Mouse (Mus musculus): ENCODE results near the gene Sf3a1. TPM values are rescaled to one million over a fixed set of nuclear protein-coding genes. Genes with fewer than 3 reads are reported as not detected.

Sf3a1 gene
- polyA plus RNA-seq, 1 experiment from 2014 or later, result 49.3 TPM

DNA sequence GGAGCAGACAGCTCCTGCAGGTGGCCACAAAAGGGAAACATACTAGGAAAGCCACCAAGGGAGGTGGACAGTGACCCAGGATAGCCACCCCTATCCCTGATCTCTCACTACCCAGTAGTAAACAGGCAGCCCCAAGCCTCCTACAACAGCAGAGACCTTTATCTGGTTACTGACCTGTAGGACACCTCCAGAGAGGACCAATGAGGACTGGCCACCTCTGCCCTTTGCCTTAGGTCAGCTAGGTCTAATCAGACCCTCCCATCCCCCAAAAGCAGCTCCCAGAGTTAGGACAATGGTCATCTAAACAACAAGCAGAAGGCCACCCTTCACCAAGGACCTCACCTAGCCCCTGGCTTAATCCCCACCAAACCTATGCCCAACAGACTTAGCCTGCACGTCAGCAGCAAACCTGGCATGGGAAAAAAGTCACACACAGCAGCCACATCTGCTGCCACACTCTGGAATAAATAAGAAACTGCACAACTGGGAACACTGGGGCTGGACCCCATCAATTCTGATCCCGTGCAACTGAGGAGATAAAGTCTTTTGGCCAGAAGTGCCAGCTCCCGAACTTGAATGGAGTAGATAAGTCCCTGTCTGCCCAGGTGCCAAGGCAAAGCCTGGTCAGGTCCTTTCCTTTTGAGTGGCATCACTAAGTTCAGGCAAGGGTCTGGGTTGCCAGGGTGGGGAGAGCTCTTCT, 42.6 kb upstream of the Sf3a1 start:
- H3K27ac ChIP-seq, result no peak overlapping the region
- peak overlapping the region; percentile 90 for H3K4me2 ChIP-seq (replicated peaks)
- DNase-seq (ENCODE audit: low spot score) (no peak), ATAC-seq (ENCODE audit: low FRiP score) (0 out of 2 replicates have a peak, but pooled peaks have one; percentile 9)
- 17% methylated on average over 3 of the region's 3 CpGs for WGBS
- H3K9ac ChIP-seq, result peak overlapping the region; percentile 71
- peaks cover 16% of the 10 kb centered on the region for H3K4me1 ChIP-seq (replicated peaks; ENCODE audit: control insufficient read depth, insufficient read depth, low read length)
- H3K27me3 ChIP-seq (ENCODE audit: control insufficient read depth, insufficient read depth, low read length), result peaks cover 4% of the 10 kb centered on the region; the same call in 1 of the 2 replicates
- H3K9me3 ChIP-seq (ENCODE audit: control insufficient read depth, low read length), result no peaks in the 10 kb centered on the region
- H3K4me3 ChIP-seq (replicated peaks; ENCODE audit: low read length), result peak overlapping the region; percentile 51
- no peaks in the 10 kb centered on the region for H3K36me3 ChIP-seq (replicated peaks; ENCODE audit: control insufficient read depth, insufficient read depth)

DNA sequence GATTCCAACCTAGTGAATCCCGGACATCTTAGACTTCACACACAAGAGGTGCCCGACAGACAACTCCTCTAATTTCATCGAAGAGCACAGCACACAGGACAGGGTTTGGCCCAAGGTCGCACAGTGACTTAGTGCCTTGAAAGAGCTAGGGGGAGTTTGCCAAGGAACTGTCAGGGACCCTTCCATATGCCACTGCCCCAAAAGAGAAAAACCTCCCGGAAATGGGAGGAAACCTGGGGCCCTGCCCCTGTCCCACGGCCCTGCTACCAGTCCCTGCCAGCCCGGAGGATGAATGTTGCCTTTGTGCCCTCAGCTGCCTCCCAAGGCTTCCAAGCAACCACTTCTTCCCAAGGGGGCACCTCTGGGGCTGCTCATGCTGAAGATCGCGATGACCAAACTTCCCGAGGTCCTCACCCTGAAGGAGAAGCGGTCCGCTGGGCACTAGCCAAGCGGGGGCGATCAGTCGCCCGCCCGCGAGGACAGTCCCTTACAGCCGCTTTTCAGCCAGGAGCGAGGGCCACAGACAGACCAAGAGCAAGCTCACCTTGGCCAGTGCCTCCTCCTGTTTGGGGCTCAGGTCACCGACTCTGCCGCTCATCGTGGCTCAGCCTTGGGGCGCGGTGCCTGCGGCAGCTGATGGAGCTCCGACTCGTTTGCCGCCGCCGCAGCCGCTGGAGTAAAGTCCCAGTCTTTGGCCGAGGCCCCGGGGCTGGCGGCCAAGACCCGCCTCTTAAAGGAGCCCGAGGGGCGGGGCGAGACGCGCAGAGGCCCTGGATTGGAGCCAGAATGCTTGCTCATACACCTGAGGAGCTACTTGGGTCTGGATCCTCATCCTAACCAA, 41.8 kb upstream of the Sf3a1 start:
- no peaks in the 10 kb centered on the region for H3K9me3 ChIP-seq (ENCODE audit: control insufficient read depth, low read length)
- WGBS, result 2% methylated on average over 41 of the region's 41 CpGs
- ATAC-seq (ENCODE audit: low FRiP score), result peak; percentile 68

DNA sequence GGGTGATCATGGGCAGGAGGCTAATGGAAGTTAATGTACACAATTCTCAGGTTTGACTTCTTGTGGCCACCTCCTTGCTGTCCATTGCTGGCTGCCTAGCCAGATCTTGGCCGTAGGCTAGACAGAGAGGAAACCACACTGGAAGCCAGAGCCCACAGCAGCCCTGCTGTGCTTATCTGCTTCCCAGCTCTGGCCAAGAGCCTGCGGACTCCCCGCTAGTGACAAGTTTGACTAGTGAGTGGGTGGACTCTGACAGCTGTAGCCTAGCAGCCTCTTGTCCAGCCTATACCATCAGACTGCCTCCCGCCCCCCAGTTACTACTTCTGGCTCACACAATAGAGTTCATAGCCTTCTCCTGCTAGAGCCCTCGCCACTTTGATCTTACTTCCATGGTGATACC, 40.5 kb upstream of the Sf3a1 start:
- ATAC-seq (ENCODE audit: low FRiP score) (no peak), DNase-seq (ENCODE audit: low spot score) (no peak)
- Histone ChIP-seq H3K36me3 (replicated peaks; ENCODE audit: control insufficient read depth, insufficient read depth) (no peaks in the 10 kb centered on the region), H3K4me2 (replicated peaks) (no peak overlapping the region), H3K9me3 (ENCODE audit: control insufficient read depth, low read length) (0 out of 2 replicates have a peak, but pooled peaks cover 2% of the 10 kb centered on the region), H3K4me3 (replicated peaks; ENCODE audit: low read length) (no peak overlapping the region), H3K4me1 (replicated peaks; ENCODE audit: control insufficient read depth, insufficient read depth, low read length) (peaks cover 16% of the 10 kb centered on the region), H3K9ac (no peak overlapping the region), H3K27me3 (ENCODE audit: control insufficient read depth, insufficient read depth, low read length) (peaks cover 4% of the 10 kb centered on the region; the same call in 1 of the 2 replicates), H3K27ac (no peak overlapping the region)
- 80% methylated on average over 5 of the region's 5 CpGs for WGBS

More for the DNA sequence above, 41.8 kb upstream of the Sf3a1 start:
- Histone ChIP-seq H3K27me3 (ENCODE audit: control insufficient read depth, insufficient read depth, low read length) (peaks cover 4% of the 10 kb centered on the region; the same call in 1 of the 2 replicates), H3K4me1 (replicated peaks; ENCODE audit: control insufficient read depth, insufficient read depth, low read length) (peaks cover 16% of the 10 kb centered on the region), H3K9ac (peak overlapping the region; percentile 71), H3K4me2 (replicated peaks) (peak overlapping the region; percentile 90), H3K36me3 (replicated peaks; ENCODE audit: control insufficient read depth, insufficient read depth) (no peaks in the 10 kb centered on the region), H3K4me3 (replicated peaks; ENCODE audit: low read length) (peak overlapping the region; percentile 51), H3K27ac (peak overlapping the region; percentile 61; the same call in 1 of the 2 replicates)
- DNase-seq (ENCODE audit: low spot score), result peak; percentile 78

DNA sequence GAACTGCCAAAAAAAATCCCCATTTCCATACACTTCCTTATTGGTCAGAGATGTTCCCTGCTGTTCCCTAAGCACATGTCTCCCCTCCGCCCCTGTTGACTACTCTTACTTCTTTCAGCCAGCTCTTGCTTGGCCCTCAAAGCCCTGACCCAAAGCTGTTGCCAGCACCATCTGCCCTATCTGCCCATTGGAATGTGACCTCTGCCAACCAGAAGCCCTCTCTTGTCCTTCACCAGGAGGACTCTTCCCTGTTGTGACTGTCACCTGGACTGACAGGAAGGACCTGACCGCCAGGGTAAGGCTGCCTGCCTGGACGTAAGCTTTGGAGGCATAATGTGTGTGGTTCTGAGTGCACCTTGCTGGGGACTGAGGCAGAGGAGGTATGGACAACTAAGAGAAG, 38.5 kb upstream of the Sf3a1 start:
- no peaks in the 10 kb centered on the region for H3K36me3 ChIP-seq (replicated peaks; ENCODE audit: control insufficient read depth, insufficient read depth)
- ATAC-seq (ENCODE audit: low FRiP score) (no peak), DNase-seq (ENCODE audit: low spot score) (no peak)
- 76% methylated on average over 3 of the region's 3 CpGs for WGBS
- H3K4me2 ChIP-seq (replicated peaks), result no peak overlapping the region
- no peak overlapping the region for H3K4me3 ChIP-seq (replicated peaks; ENCODE audit: low read length)
- H3K4me1 ChIP-seq (replicated peaks; ENCODE audit: control insufficient read depth, insufficient read depth, low read length), result peaks cover 16% of the 10 kb centered on the region
- peaks cover 4% of the 10 kb centered on the region; the same call in 1 of the 2 replicates for H3K27me3 ChIP-seq (ENCODE audit: control insufficient read depth, insufficient read depth, low read length)
- H3K9ac ChIP-seq, result no peak overlapping the region
- no peak overlapping the region for H3K27ac ChIP-seq
- peaks cover 3% of the 10 kb centered on the region; the same call in 1 of the 2 replicates for H3K9me3 ChIP-seq (ENCODE audit: control insufficient read depth, low read length)

DNA sequence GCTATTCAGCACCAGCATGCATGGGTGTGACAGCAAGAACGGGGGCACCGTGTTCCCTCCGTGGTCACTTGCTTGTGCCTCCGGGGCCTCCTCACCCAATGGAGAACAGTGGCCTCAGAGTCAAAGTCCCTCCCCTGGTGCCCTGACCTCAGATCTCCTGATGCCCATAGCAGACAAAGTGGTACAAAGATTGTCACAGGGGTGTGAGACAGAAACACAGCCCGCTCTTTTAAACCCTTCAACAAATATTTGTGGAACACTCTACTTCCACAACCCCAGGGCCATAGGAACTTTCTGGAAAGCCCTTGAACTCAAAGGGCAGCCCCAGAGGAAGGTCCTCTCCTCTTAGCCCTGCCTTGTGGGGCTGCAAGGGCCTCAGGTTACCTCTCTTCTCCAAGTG, 37.9 kb upstream of the Sf3a1 start:
- Histone ChIP-seq H3K4me3 (replicated peaks; ENCODE audit: low read length) (no peak overlapping the region), H3K9ac (no peak overlapping the region), H3K36me3 (replicated peaks; ENCODE audit: control insufficient read depth, insufficient read depth) (no peaks in the 10 kb centered on the region), H3K27ac (no peak overlapping the region), H3K4me1 (replicated peaks; ENCODE audit: control insufficient read depth, insufficient read depth, low read length) (peaks cover 16% of the 10 kb centered on the region), H3K27me3 (ENCODE audit: control insufficient read depth, insufficient read depth, low read length) (peaks cover 4% of the 10 kb centered on the region; the same call in 1 of the 2 replicates), H3K4me2 (replicated peaks) (no peak overlapping the region), H3K9me3 (ENCODE audit: control insufficient read depth, low read length) (peaks cover 3% of the 10 kb centered on the region; the same call in 1 of the 2 replicates)
- ATAC-seq (ENCODE audit: low FRiP score) (no peak), DNase-seq (ENCODE audit: low spot score) (no peak)
- WGBS, result 80% methylated on average over 5 of the region's 5 CpGs

DNA sequence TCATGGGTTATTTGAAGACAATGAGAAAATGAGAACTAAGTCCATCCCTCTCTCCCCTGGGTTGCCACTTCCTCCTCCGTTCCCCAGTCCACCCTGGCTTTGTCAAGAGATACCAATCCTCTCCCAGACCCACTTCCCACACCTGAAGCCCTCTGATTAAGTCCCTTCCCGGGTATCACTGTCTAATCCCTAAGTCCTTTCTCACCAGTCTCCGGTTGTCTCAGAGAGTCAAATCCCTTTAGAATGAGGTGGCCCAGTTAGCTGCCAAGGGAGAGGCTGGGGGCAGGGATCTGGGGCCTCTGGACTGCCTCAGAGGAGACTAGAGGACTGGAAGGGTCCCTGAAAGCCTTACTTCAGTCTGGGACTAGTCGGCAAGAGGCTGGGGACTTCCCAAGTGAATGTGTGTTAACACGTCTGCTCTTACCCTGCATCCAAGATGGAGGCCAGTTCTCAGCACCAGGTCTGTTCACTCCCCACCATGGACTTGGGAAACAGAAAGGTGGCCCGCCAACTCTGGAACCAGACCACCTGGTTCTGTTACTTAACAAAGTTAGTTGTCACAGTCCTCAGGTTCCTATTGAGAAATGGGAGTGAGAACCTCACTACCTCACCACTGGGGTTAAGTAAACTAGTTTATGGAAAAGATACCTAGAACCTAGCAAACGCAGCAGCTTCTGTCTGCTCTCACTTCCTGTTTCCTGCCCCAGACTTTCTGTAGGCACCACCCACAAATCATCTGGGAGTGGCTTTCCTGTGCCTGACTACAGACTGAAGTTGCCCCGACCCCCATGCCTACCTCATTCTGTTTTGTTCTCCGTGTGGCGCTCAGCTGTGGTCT, 37.2 kb upstream of the Sf3a1 start, which contains the start of gene Sec14l2:
TSS of gene Sec14l2 (minus strand) at position 674 of the 838 bp plus-strand sequence.
- Histone ChIP-seq H3K9ac (no peak within 1 kb of the TSS), H3K4me2 (replicated peaks) (no peak within 1 kb of the TSS), H3K36me3 (replicated peaks; ENCODE audit: control insufficient read depth, insufficient read depth) (no peaks in the 10 kb centered on the region), H3K4me3 (replicated peaks; ENCODE audit: low read length) (no peak within 1 kb of the TSS), H3K4me1 (replicated peaks; ENCODE audit: control insufficient read depth, insufficient read depth, low read length) (peaks cover 9% of the 10 kb centered on the region), H3K27me3 (ENCODE audit: control insufficient read depth, insufficient read depth, low read length) (peaks cover 4% of the 10 kb centered on the region; the same call in 1 of the 2 replicates), H3K9me3 (ENCODE audit: control insufficient read depth, low read length) (peaks cover 3% of the 10 kb centered on the region; the same call in 1 of the 2 replicates), H3K27ac (no peak within 1 kb of the TSS)
- ATAC-seq (ENCODE audit: low FRiP score), result no peak
- no peak for DNase-seq (ENCODE audit: low spot score)
- 77% methylated on average over 10 of the region's 10 CpGs for WGBS

DNA sequence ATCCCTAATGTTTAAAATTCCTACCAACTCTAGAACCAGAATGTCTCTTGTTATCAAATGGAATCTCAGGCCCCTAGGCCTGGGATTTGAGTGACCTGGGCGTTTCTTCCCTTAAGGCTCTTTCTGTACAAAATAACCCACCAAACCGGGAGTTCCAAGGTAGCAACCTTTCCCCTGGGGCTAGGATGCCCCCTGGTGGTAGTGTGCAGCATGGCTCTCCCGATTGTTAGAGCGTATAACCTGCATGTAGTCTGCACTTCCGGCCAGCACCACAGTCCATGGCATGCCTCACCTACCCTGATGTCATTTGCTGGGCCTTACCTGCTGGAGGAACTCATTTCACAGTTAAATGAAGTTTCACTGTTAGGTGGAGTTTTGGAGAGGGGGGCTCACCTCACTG, 36.2 kb upstream of the Sf3a1 start:
- H3K4me3 ChIP-seq (replicated peaks; ENCODE audit: low read length), result no peak overlapping the region
- WGBS, result 63% methylated on average over 5 of the region's 5 CpGs

DNA sequence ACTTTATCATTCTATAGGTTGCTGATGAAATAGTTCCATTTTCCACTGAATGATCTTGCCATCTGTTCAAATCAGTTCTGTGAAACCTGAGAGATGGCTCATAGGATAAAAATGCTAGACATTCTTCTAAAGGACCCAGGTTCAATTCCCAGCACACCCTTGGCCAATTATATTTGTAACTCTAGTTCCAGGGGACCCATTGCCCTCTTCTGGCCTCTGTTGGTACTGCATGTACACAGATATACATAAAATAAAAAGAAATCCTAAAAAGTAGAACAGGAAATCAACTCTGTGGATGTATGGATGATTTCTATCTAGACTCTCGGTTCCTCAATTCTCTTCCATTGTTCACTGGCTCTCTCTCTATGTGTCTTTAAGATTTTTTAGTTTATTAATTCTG, 33.1 kb upstream of the Sf3a1 start:
- H3K9me3 ChIP-seq (ENCODE audit: control insufficient read depth, low read length), result peaks cover 3% of the 10 kb centered on the region; the same call in 1 of the 2 replicates
- H3K4me3 ChIP-seq (replicated peaks; ENCODE audit: low read length), result no peak overlapping the region
- H3K27me3 ChIP-seq (ENCODE audit: control insufficient read depth, insufficient read depth, low read length), result no peaks in the 10 kb centered on the region
- no peak overlapping the region for H3K4me2 ChIP-seq (replicated peaks)
- H3K36me3 ChIP-seq (replicated peaks; ENCODE audit: control insufficient read depth, insufficient read depth), result no peaks in the 10 kb centered on the region
- DNase-seq (ENCODE audit: low spot score) (no peak), ATAC-seq (ENCODE audit: low FRiP score) (no peak)
- H3K4me1 ChIP-seq (replicated peaks; ENCODE audit: control insufficient read depth, insufficient read depth, low read length), result no peaks in the 10 kb centered on the region
- no peak overlapping the region for H3K27ac ChIP-seq
- 86% methylated on average over 1 of the region's 1 CpGs for WGBS
- no peak overlapping the region for H3K9ac ChIP-seq

More for the DNA sequence above, 36.2 kb upstream of the Sf3a1 start:
- DNase-seq (ENCODE audit: low spot score) (no peak), ATAC-seq (ENCODE audit: low FRiP score) (no peak)
- H3K9ac ChIP-seq, result no peak overlapping the region
- H3K27me3 ChIP-seq (ENCODE audit: control insufficient read depth, insufficient read depth, low read length), result peaks cover 4% of the 10 kb centered on the region; the same call in 1 of the 2 replicates
- no peak overlapping the region for H3K4me2 ChIP-seq (replicated peaks)
- H3K9me3 ChIP-seq (ENCODE audit: control insufficient read depth, low read length), result peaks cover 3% of the 10 kb centered on the region; the same call in 1 of the 2 replicates
- H3K27ac ChIP-seq, result no peak overlapping the region
- no peaks in the 10 kb centered on the region for H3K36me3 ChIP-seq (replicated peaks; ENCODE audit: control insufficient read depth, insufficient read depth)
- H3K4me1 ChIP-seq (replicated peaks; ENCODE audit: control insufficient read depth, insufficient read depth, low read length), result peaks cover 1% of the 10 kb centered on the region
